Mouse (Mus musculus): Measurements from ENCODE around the gene Nfe2l3.
A peak's percentile ranks its signal among the peaks of the same experiment; 100 is the strongest.
"Not testable (repeated sequence)": the region's sequence is repeated elsewhere in the genome, so short reads cannot be mapped to it uniquely, and the experiment has no call there.

The Nfe2l3 gene

DNA sequence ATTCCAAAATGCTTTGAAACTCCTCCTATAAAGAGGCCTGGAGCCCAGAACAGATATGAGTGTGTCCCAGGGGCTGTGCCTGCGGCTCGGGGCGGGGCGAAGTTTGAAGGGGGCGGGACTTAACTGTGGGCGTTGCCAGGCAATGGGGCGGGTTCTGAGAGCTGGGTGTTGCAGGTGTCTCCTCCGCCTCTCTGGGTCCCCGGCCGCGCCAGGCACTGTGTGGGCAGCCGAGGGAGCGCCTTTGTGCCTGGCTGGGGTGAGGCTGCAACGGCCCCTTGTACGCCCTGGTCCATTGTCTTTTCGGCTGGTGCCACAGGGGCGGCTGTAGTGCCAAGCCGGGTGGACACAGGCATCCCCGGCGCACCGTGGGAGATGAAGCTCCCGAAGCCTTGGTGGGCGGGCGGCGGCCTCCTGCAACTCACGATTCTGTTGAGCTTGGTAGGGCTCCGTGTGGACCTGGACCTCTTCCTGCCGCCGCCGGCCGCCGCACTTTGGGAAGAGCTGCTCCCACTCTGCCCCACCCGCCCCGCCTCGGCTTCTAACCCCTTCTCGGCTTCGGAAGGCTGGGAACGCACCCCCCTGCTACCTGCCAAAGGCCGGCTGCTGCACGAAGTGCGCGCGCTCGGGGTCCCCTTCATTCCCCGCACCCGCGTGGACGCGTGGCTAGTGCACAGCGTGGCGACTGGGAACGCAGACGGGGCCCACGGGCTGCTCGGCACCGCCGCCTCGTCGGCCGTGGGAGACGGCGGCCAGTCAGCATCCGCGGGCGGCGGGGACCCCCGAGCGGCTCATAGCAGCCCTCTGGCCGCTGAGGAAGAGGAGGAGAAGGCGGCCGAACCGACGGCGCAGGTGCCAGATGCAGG is at the start of gene Nfe2l3:
Gene Nfe2l3 (plus strand): TSS at position 136 of the 863 bp plus-strand sequence.
- DNase-seq = peak; percentile 59 to 63

DNA sequence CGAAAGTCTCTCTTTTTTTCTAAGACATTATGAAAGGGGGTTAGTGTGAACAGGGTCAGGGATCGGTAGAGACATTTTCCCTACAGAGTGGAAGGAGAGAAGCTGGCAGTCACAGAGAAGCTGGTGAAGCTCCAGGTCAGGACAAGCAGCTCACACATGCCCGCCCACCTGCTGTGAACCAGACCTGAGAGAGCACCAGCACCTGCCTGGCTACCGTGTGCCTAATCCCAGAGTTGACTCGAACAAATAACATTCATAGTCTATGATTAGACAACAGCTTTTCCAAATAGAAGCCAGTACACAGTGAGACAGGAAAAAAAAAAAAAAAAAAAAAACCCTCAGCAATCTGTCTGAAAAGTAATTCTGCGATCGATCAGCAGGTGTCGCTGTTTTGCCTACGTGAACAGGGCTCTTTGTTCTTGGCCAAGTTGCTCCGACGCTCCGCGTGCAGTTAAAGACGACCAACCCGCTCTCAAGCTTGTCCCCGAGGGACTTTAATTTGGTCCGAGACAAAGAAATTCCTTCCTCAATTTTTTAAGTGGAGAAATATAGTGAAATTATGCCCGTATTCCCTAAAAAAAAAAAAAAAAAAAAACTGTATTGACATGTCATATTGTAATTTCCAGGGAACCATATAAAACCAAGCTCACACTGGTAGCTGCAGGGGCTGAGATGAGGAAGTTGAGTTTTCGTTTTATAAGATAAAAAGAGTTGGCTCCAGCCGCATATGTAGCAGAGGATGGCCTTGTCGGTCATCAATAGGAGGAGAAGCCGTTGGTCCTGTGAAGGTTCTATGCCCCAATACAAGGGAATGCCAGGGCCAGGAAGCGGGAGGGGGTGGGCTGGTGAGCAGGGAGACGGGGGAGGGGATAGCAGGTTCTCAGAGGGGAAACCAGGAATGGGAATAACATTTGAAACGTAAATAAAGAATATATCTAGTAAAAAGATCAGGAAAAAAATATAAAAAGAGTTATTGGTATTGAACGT is 48.4 kb upstream of the Nfe2l3 start:
- DNase-seq = peak; percentile 88 to 97

DNA sequence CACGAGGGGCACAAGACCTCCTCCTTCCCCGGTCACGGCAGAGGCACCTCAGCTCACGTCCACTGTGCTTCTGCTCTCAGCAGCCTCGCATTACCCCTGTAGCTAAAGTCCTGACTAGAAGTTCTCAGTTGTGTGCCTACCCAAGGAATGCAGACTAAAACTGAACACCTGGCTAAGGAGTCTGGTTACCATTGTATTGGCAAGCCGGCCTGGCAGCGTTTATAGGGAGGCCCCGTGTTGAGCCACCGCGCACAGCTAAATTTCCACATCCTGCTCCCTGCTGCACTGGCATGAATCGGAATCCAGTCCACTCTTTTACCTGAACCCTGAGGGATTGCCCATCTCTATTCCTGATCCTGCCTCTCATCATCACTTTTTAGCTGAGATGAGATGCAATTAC is 42.0 kb upstream of the Nfe2l3 start:
- no peak for DNase-seq

DNA sequence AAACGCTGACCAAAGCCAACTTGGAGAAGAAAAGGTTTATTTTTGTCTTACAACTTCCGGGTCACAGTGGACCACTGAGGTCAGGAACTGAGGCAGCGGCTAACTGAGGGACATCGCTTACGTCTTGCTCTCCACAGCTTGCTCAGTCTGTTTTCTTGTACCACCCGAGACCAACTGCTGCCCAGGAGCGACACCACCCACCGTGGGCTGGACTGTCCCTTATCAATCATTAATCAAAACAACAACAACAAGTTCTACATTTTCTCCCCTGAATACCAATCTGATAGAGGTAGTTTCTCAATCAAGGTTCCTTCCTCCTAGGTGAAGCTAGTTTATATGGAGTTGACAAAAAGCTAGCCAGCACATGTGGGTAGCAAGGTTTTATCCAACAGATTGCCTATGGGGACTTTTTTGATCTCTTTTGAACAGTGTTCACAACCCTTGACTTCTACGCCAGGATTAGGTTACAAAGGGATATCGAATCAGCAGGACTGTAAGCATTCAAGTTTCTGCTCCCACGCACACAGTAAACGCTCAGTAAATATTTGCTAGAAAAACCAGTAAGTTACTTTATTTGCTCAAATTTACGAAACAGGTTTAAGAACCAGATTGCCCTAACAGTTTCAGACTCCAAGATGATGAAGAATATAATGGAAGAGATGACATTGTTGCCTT is 40.5 kb upstream of the Nfe2l3 start:
- no peak for DNase-seq

DNA sequence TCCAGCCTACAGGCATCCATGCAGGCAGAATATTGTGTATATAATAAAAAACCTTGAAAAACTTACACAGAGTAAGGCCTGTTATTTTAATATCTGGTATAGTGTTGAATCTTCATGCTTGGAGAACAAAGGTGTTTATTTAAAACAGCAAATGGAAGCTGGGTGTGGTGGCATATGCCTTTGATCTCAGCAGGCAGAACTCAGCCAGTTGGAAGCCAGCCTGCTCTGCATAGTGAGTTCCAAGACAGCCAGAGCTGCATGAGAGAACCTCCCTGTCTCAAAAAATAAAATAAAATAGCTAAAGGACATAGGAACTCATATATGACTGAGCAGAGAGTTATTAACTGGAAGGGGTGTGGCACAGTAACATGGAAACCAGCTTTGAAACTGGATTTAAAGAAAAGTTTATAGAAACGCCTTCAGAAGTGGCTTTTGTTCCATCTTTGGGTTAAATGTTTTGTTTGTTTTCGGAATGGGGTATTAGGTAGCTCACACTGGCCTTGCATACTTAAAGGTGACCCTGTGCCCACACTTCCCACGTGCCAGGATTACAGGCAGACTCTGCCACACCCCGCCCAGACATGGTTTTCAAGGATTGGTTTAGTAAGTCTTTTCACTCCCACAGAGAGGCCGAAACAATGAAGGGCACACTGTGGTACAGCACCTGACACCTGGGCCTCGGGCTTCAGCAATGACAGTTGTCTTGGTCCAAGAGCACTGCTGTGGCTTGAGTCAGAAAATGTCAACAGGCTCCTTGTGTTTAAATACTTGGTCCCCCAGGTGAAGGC is 38.9 kb upstream of the Nfe2l3 start:
- DNase-seq = no peak

DNA sequence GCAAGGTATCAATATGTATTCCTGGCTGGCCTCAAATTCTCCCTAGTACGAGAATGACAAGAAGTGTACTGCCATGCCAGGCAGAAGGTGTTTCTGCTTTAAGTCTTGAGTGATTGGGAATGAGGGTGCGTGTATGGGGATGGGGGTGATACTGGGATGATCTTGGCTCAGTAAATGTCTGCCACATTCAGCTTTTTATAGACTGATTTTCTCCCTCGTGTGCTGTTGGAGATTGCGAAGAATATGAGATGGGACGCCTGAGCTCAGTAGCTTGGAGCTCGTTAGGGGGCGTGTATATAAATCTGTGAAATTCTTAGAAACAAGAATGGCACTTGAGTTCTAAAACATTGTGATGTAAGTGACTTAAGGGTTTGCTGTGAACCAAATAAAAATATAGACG is 38.1 kb upstream of the Nfe2l3 start:
- DNase-seq = not testable (repeated sequence)

DNA sequence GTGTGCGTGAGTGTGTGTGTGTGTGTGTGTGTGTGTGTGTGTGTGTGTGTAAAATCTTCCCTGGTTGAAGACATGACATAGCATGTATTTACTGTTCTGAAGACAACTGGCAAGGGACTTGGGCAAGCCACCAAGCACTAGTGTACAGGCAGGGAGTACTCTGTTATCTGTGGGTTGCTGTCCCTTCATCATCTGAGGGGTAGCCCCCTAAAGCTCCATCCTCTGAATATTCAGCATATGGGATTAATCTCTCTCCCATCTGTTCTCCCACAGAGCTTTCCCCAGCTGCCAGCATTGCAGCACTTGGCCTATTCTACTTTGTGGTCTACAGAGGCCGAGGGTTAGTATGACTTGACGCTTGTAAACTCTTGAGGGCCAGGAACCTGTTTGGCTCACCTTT is 37.5 kb upstream of the Nfe2l3 start:
- not testable (repeated sequence) for DNase-seq

DNA sequence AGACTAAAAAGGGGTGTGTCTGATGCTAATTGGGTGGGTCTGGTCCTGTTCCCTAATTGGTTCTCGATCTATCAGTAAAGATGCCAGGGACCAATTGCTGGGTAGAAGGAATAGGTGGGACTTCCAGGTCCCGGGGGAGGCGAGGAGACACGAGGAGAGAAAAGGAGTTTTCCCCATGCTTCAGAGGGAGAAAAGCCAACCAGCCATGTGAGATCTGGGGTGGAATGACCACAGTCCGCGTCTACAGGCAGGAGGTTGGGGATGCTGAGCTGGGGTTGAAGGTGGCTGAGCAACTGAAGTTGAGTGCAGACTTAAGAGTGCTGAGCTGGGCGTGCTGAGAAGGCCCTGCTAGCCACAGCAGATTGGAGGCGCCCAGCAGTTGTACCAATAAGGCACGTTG is 37.0 kb upstream of the Nfe2l3 start:
- no peak for DNase-seq

DNA sequence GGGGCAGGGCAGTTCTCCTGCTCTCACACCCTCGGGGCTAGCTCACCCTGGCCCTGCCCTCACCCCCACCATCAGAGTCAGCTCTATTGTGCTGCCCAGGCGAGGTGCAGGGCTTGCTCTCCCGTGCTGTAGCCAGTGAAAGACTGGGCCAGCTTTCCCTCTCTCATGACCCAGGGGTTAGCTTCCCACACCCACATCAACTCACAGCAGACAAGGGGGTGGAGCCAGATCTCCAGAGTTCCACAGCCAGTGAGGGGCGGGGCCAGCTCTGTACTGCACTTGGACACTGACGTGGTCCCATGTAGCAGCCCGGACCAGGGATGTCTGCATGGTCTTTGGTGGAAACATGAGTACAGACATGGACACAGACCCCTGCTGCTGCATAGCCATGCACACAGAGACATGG is 33.4 kb upstream of the Nfe2l3 start:
- DNase-seq = peak; percentile 53 to 65

DNA sequence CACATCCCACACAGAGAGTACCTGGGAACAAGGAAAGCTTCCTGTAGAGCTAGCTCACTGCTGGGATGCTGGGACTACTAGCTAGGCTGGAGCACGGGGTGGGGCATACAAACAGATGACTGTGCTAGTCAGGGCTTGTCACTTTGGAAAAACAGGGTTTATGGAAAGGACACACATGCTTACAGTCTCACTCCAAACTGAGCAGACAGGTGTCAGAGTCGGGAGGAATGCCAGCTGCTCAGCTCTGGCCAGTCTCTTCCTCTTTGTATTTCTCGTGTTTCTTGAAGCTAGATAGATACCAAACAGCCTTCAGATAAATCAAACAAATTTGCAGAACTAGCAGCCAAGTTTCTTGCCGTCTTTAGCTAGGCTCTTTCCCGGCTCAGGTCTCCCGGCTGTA is 31.2 kb upstream of the Nfe2l3 start:
- DNase-seq = no peak

DNA sequence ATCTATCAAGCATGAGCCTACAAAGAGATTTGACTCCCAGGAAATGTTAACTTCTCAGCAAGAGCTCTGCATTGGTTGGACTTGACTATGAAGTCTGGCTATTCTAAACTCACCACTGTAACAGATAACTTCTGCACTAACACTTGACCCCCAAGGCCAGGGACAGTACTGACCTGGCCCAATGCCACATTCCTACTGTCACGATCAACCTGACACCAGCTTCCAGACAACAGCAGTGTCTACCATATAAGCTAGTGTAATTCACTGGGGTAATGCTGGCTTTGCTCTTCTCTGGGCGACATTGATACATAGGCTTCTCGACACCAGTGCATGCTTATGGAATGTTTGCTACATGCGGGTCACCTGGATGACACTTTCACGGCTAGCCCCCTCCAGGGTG is 28.9 kb upstream of the Nfe2l3 start:
- no peak for DNase-seq

DNA sequence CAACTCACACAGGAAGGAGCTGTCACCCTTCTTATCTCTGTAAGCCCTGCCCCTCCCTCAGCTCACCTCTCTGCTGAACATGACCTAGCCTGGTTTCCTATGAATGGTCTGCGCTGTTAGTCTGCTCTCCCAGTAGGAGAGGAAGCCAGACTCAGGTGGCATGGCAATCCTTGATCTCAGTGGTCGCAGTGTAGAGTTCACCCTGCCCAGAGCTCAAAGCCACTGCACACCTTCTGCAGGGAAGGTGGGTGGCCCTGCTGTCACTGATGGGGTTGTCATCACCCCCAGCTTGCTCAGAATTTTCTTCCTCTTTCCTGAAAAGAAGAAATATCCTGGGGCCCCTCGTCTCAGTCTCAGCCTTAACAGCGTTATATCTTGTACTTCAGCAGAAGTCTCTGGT is 28.0 kb upstream of the Nfe2l3 start:
- no peak for DNase-seq

DNA sequence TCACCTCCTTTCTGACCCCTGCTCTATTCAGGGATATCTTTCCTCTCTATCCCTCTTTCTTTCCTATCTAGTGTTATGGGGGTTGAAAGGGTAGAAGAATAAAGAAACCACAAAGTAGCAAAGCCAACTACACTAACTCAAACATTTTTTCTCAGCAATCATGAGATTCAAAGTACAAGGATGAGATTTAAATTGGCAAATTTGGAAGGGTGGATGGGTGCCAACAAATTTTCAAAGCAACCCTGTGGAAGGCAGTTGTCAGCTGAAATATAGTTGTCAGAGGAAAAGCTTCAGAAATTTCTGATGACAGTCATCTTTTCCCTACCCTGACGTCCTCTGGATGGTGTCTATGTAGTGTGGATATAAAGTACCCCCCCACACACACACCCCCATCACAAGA is 16.0 kb upstream of the Nfe2l3 start:
- DNase-seq = no peak

DNA sequence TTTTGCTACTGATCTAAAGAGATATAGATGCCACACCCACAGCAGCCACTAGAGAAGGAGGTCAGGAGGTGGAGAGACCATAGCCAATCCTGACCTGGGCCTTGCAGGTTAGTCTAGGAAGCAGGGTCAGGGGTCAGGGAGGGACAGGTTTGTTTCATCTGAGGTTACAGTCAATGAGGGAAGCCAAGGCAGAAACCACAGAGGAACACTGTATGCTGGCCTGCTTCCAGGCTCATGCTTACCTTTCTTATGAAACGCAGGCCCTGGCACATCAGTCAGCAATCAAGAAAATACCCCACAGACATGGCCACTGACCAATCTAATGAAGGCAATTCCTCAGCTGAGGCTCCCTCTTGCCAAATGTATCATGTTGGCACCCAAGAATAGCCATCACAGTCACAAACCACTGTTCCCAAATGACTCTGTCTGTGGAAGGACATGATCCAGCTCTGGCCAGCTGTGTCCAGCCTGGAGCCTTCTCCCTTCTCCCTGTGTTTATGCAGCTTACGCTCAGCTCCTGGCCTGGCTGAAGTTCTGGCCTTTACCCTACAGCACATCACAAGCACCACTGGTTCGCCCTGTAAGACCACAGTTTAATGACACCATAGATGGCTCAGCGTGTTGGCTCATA is 15.0 kb upstream of the Nfe2l3 start:
- no peak for DNase-seq

DNA sequence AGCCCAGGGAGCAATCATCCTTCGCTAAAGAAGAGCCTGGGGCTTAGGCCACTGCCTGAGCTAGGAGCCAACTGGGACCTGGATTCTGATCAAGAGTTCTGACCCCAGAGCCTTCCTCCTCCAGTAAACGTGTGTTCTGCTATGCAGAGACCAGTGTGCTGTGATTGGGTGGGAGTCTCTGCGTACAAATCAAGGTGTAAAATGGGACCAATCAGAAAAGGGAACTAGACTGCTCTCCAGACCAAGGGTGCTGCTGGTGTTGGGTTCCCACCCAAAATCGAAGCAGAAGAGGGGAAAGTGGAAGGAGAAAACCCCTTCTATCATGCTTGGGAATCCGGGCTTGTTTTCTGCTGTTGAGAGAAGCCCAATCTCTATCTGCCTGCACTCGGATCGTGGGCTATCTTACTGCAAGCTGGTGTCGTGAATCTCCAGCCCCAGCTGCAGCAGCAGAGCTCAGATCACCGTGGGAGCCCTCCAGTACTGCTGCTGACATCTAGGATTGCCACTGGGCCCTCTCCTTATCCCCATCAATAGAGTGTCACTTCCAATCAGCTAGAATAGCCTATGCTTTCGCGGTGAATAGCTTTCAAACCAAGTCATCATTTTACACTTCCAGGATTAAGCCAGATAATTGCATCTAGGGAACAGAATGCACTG is 8.9 kb upstream of the Nfe2l3 start:
- DNase-seq = no peak

DNA sequence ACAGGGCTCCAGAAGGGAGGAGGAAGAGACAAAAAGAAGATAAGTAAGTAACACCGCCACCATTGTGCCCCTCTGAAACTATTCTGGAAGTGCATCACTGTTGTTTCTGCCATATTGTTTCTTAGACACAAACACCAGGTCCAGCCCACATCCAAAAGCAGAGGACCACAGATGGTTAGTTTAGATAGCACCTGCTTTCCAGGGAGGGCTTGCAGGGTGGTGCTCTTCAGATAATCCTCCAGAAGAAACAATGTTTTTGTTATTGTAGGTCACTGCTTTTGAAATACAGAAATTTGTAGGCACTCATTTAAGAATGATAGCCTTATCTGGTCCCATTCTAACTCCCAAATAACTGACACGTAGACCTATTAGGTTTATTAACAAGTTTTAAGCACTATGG is 7.9 kb upstream of the Nfe2l3 start:
- no peak for DNase-seq

DNA sequence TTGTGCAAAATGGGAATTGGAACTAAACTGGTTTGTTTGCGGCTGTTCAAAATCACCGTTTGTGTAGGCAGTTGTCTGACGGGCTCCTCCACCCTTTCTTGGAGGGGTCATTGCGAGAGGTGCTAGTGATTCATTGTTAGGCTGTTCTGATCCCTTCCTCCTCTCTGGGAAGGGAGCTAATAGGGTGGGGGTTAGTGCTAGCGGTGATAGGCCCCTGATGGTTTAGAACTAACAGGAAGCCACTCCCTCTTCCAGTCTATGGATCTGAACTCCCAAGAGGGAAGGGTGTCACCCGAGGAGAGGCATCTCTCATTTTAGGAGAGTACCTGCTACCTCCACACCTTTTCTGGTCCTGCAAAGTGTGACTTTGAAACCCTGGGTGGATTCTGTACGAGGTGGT is 1.8 kb downstream of the Nfe2l3 start:
- no peak for DNase-seq

DNA sequence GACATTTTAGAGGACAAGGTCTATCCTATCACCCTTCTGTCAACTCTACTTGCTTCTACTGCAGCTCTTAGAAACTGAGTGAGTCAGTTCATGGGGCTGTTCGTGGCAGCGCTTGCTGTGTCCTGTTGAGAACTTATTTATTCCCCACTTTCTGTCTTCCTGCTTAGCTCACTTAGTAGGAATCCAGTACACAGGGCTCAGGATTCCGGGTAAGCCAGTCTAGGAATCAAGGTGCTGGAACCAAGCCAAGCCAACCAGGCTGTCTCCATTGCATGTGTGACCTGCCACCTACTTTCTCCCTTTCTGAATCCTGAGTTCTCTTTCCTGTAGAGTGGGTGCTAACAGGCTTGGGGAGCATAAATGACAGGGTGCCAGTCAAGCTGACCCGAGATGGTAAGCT is 5.2 kb downstream of the Nfe2l3 start:
- DNase-seq = peak; percentile 51 to 57

DNA sequence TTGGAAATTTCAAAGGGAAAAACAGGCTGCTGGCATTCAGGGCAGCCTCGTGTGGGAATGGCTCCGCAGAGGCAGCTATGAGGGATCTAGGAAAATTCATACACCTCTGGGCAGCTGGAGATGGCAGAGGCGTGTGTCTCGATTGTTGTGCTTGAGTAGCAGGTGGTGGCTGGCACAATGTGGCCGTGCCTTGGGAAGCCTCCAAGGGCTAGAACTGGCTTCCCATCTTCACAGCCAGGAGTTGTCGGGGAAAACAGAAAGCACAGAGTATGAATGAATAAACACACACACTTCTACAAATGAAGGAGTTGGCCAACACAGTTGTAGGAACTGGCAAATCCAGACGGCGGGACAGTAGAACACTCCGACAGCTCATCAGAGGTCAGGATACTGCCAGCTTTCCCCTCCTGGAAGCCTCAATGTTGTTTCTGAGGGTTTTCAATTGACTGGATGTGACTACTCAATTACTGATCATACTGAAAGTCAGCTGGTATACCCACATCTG is 6.4 kb downstream of the Nfe2l3 start:
- no peak for DNase-seq

DNA sequence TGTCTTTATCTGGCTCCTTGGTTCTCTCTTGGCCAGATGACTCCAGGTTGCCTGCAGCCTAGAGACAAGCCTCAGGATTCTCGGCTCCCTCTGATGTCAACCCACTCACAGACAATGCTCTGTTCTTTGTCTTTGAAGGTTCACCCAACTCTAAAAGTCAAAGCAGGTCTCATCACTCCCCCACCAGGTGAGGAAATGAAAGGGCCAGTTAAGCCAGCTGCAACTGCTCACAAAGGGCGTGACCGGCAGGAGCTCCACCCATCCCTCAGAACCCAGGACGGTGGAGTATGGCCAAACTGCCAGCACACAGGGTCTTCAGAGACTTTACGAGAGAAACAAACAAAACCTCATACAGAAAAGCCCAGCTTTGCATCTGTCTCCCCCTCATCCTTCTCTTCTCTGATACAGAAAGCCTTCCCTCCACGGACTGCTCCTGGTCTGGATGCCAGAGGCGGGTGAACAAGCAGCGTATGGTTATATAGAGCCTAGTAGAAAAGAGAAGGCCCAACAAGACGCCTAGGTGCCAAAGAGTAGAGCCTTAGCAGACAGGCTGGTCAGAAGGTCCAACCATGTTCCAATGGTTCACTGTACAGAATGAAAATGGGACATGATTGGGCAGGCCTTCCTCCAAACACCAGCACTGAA is 9.8 kb downstream of the Nfe2l3 start:
- DNase-seq = no peak

All from kidney, postnatal 25 days (tissue).